Mouse (Mus musculus): ENCODE results near the gene 9330182L06Rik.
A peak's percentile ranks its signal among the peaks of the same experiment; 100 is the strongest.

Gene 9330182L06Rik

GRCm38 (mm10) chr5:9364937-9365336 lies 99.0 kb downstream of the 9330182L06Rik start:
- DNase-seq, result no peak

- no peak for DNase-seq
These were observed 102.2 kb downstream of the 9330182L06Rik start for GRCm38 (mm10) chr5:9367920-9368692.

- no peak for DNase-seq
These were observed 105.2 kb downstream of the 9330182L06Rik start for GRCm38 (mm10) chr5:9371127-9371526.

- DNase-seq, result no peak
These were observed 107.4 kb downstream of the 9330182L06Rik start for GRCm38 (mm10) chr5:9373341-9373740.

- no peak for DNase-seq
These were observed 124.0 kb downstream of the 9330182L06Rik start for GRCm38 (mm10) chr5:9389968-9390367.

GRCm38 (mm10) chr5:9391858-9392393 lies 126.0 kb downstream of the 9330182L06Rik start:
- DNase-seq, result no peak

- no peak for DNase-seq
These were observed 151.2 kb downstream of the 9330182L06Rik start for GRCm38 (mm10) chr5:9417098-9417497.

- no peak for DNase-seq
These were observed 151.9 kb downstream of the 9330182L06Rik start for GRCm38 (mm10) chr5:9417802-9418201.

GRCm38 (mm10) chr5:9419964-9420363 lies 154.0 kb downstream of the 9330182L06Rik start:
- DNase-seq, result no peak

- DNase-seq, result no peak
These were observed 158.5 kb downstream of the 9330182L06Rik start for GRCm38 (mm10) chr5:9424464-9424863.

- no peak for DNase-seq
These were observed 161.2 kb downstream of the 9330182L06Rik start for GRCm38 (mm10) chr5:9427165-9427564.

GRCm38 (mm10) chr5:9427581-9428241 lies 161.8 kb downstream of the 9330182L06Rik start:
- DNase-seq, result no peak

- DNase-seq, result no peak
These were observed 162.8 kb downstream of the 9330182L06Rik start for GRCm38 (mm10) chr5:9428728-9429127.

GRCm38 (mm10) chr5:9446146-9446545 lies 180.2 kb downstream of the 9330182L06Rik start:
- DNase-seq, result peak; percentile 7

- no peak for DNase-seq
These were observed 183.0 kb downstream of the 9330182L06Rik start for GRCm38 (mm10) chr5:9448931-9449330.

GRCm38 (mm10) chr5:9449570-9449969 lies 183.7 kb downstream of the 9330182L06Rik start:
- no peak for DNase-seq

GRCm38 (mm10) chr5:9453298-9453697 lies 187.4 kb downstream of the 9330182L06Rik start:
- no peak for DNase-seq

- DNase-seq, result no peak
These were observed 211.7 kb downstream of the 9330182L06Rik start for GRCm38 (mm10) chr5:9477587-9477986.

- DNase-seq, result no peak
These were observed 229.5 kb downstream of the 9330182L06Rik start for GRCm38 (mm10) chr5:9495456-9495855.

GRCm38 (mm10) chr5:9497235-9497634 lies 231.3 kb downstream of the 9330182L06Rik start:
- no peak for DNase-seq

GRCm38 (mm10) chr5:9511027-9511426 lies 245.1 kb downstream of the 9330182L06Rik start:
- no peak for DNase-seq

GRCm38 (mm10) chr5:9525507-9525906 lies 259.6 kb downstream of the 9330182L06Rik start:
- no peak for DNase-seq

Measured in thymus, postnatal 4 days (tissue).